Mouse (Mus musculus) liver, adult 2 months (tissue): ENCODE results near the gene Pard3. TPM values are rescaled to one million over a fixed set of nuclear protein-coding genes. Genes with fewer than 3 reads are reported as not detected.
"Not testable (repeated sequence)": the region's sequence is repeated elsewhere in the genome, so short reads cannot be mapped to it uniquely, and the experiment has no call there.

Experiments
- DNase-seq: peaks from one replicate; pipeline ENCODE4 v3.0.0-alpha.2; 2011; ENCODE audit warnings: low read depth, low spot score; ENCODE audit errors: extremely low read depth
- H3K27ac ChIP-seq: fragments of 200-500 bp; replicated peaks from 2 replicates; pipeline ENCODE4 v1.5.1; 2012; ENCODE audit warnings: low read depth, mild to moderate bottlenecking, control low read depth, inconsistent platforms, low read length; ENCODE audit not compliant: insufficient read depth
- H3K27me3 ChIP-seq: fragments of 200-500 bp; 2 replicates; pipeline ENCODE4 v1.6.1; 2012; ENCODE audit warnings: mild to moderate bottlenecking, moderate library complexity, low read length, inconsistent platforms; ENCODE audit not compliant: control insufficient read depth, insufficient read depth
- H3K36me3 ChIP-seq: fragments of 200-500 bp; 2 replicates; pipeline ENCODE4 v1.6.1; 2012; ENCODE audit warnings: low read length, inconsistent platforms; ENCODE audit not compliant: control insufficient read depth, insufficient read depth
- H3K4me1 ChIP-seq: fragments of 200-500 bp; 2 replicates; pipeline ENCODE4 v1.6.1; 2011; ENCODE audit warnings: low read length; ENCODE audit not compliant: control insufficient read depth, insufficient read depth
- H3K4me3 ChIP-seq: fragments of 200-500 bp; 2 replicates; pipeline ENCODE4 v1.5.1; 2011; ENCODE audit warnings: low read depth, mild to moderate bottlenecking, control low read depth, low read length, moderate library complexity; ENCODE audit not compliant: insufficient read depth
- H3K79me2 ChIP-seq: fragments of 200-500 bp; 2 replicates; pipeline ENCODE4 v1.6.1; 2012; ENCODE audit warnings: inconsistent platforms, mild to moderate bottlenecking, low read length, moderate library complexity; ENCODE audit not compliant: control insufficient read depth, insufficient read depth
- H3K9ac ChIP-seq: fragments of 200-500 bp; 2 replicates; pipeline ENCODE4 v1.6.1; 2012; ENCODE audit warnings: low read depth, mild to moderate bottlenecking, control low read depth, inconsistent platforms, low read length
- CTCF ChIP-seq: fragments of 200-500 bp; IDR thresholded peaks from 2 replicates; pipeline ENCODE4 v1.5.1; 2011; ENCODE audit warnings: low read depth, low read length, control low read depth
- POLR2A ChIP-seq: fragments of 200-500 bp; IDR thresholded peaks from 2 replicates; pipeline ENCODE4 v1.6.1; 2011; ENCODE audit warnings: low read length, control low read depth; ENCODE audit not compliant: insufficient read depth; ENCODE audit errors: extremely low read depth
- WGBS: fragments of 180-500 bp; shearing (Covaris S2); methylation state at CpG from one replicate; pipeline ENCODE4 v1.1.7; 2018; 5-methylcytosine and 5-hydroxymethylcytosine counted together
- polyA plus RNA-seq: library from polyadenylated mRNA; depleted of rRNA; stranded (reverse); fragments of >200 nt; gene quantifications from 2 replicates; pipeline ENCODE4 v1.2.3, GENCODE M21; 2012
- total RNA-seq: library from RNA; depleted of rRNA; stranded (reverse); fragments of >200 nt; gene quantifications from 2 replicates; pipeline ENCODE4 v1.2.3, GENCODE M21; 2014

Gene Pard3
- total and polyA plus RNA-seq, 2 experiments, result 47.4 to 61.4 TPM

GRCm38 (mm10) chr8:127168496-127168895 is 104.8 kb downstream of the Pard3 start:
- 64% methylated on average over 2 of the region's 2 CpGs for WGBS
- Histone ChIP-seq H3K9ac (no peak overlapping the region), H3K27ac (no peak overlapping the region), H3K4me1 (peaks cover 12% of the 10 kb centered on the region), H3K79me2 (peaks cover 17% of the 10 kb centered on the region; the same call in 1 of the 2 replicates), H3K27me3 (no peaks in the 10 kb centered on the region), H3K36me3 (no peaks in the 10 kb centered on the region), H3K4me3 (no peak overlapping the region)
- no peak for DNase-seq
- TF ChIP-seq POLR2A, result no peak
- TF ChIP-seq CTCF, result no peak

GRCm38 (mm10) chr8:127169361-127169760 is 105.7 kb downstream of the Pard3 start:
- H3K79me2 ChIP-seq, result peaks cover 14% of the 10 kb centered on the region; the same call in 1 of the 2 replicates
- H3K9ac ChIP-seq, result no peak overlapping the region
- DNase-seq, result peak; percentile 58
- TF ChIP-seq POLR2A (no peak), CTCF (no peak)
- H3K4me3 ChIP-seq, result no peak overlapping the region
- H3K27ac ChIP-seq, result no peak overlapping the region
- 81% methylated on average over 5 of the region's 5 CpGs for WGBS
- no peaks in the 10 kb centered on the region for H3K27me3 ChIP-seq
- H3K4me1 ChIP-seq, result peaks cover 11% of the 10 kb centered on the region
- no peaks in the 10 kb centered on the region for H3K36me3 ChIP-seq

GRCm38 (mm10) chr8:127170372-127170771 is 106.7 kb downstream of the Pard3 start:
- not testable (repeated sequence) for H3K4me1 ChIP-seq, H3K4me3 ChIP-seq, H3K27ac ChIP-seq, H3K27me3 ChIP-seq, DNase-seq, H3K36me3 ChIP-seq, H3K9ac ChIP-seq
- H3K79me2 ChIP-seq, result peaks cover 12% of the 10 kb centered on the region; the same call in 1 of the 2 replicates
- WGBS, result 86% methylated on average over 2 of the region's 2 CpGs

- H3K4me1 ChIP-seq, result peaks cover 8% of the 10 kb centered on the region
- H3K27me3 ChIP-seq, result no peaks in the 10 kb centered on the region
- H3K27ac ChIP-seq, result no peak overlapping the region
- H3K36me3 ChIP-seq, result no peaks in the 10 kb centered on the region
- no peak for TF ChIP-seq POLR2A
- no peak for TF ChIP-seq CTCF
- no peak overlapping the region for H3K9ac ChIP-seq
- DNase-seq, result no peak
- WGBS, result 92% methylated on average over 3 of the region's 3 CpGs
- H3K4me3 ChIP-seq, result no peak overlapping the region
- H3K79me2 ChIP-seq, result peaks cover 10% of the 10 kb centered on the region; the same call in 1 of the 2 replicates
These were observed 107.2 kb downstream of the Pard3 start for GRCm38 (mm10) chr8:127170930-127171329.

- WGBS, result 37% methylated on average over 5 of the region's 5 CpGs
- no peak for TF ChIP-seq CTCF
- no peak for TF ChIP-seq POLR2A
- peaks cover 10% of the 10 kb centered on the region; the same call in 1 of the 2 replicates for H3K79me2 ChIP-seq
- peak; percentile 53 for DNase-seq
- H3K27ac ChIP-seq, result no peak overlapping the region
- no peaks in the 10 kb centered on the region for H3K36me3 ChIP-seq
- H3K27me3 ChIP-seq, result no peaks in the 10 kb centered on the region
- no peak overlapping the region for H3K4me3 ChIP-seq
- peaks cover 8% of the 10 kb centered on the region for H3K4me1 ChIP-seq
- H3K9ac ChIP-seq, result no peak overlapping the region
These were observed 109.8 kb downstream of the Pard3 start for GRCm38 (mm10) chr8:127173483-127173882.

GRCm38 (mm10) chr8:127174411-127174810 is 110.7 kb downstream of the Pard3 start:
- H3K9ac ChIP-seq, result no peak overlapping the region
- no peak overlapping the region for H3K4me3 ChIP-seq
- 87% methylated on average over 6 of the region's 6 CpGs for WGBS
- H3K4me1 ChIP-seq, result peaks cover 6% of the 10 kb centered on the region
- DNase-seq, result no peak
- H3K36me3 ChIP-seq, result no peaks in the 10 kb centered on the region
- H3K27ac ChIP-seq, result no peak overlapping the region
- H3K79me2 ChIP-seq, result peaks cover 10% of the 10 kb centered on the region; the same call in 1 of the 2 replicates
- no peak for TF ChIP-seq POLR2A
- no peaks in the 10 kb centered on the region for H3K27me3 ChIP-seq
